Comparison of ENCODE assay signal across 11 mouse cellular contexts in the genomic region with DNA sequence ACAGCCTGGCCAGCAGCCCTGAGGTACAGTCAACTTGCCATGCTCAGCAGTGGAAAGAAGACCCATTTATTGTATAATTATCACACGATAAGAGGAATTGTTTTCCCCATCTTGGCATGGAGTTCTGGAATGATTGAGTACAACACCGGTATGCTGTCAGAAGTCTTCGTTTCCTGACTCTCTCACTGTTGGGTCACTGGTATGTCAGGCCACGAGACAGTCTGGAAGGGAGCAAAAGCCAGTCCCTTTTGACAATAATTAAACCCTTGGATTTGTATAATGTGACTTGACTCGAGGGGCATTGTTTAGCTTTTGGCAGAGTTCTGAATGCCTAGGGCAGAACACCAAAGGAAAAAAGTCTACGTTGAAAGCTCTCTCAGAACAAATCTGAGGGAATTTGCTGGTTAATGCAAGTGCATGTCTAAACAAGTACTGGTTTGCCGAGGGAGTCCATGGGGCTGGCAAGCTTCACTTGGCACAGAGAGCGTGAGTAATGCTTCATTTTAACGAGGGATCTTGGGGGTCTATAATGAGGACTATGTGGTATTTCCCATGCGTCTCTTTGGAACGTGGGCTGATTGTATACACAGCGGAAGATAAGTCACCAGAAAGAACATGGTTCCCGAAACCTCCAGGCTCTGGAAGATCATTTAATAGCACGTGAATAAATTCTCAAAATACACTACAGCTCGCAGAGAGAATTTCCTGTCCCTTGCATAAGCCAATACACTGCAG.
DNase-seq lines count a peak whose midpoint lies in the region; ATAC-seq and TF ChIP-seq lines count a peak whose summit lies in the region.
"Had no signal": no experiment of that assay in that cellular context is flagged by ENCODE, and none has a peak within 500 bp of the region (broad histone marks: within the 10 kb centered on the region; RNA-seq: fewer than 3 reads in every experiment).

No protein-coding gene starts in this region.

- no peak for DNase-seq in gastrocnemius, adult 2 months
- no peak for DNase-seq in gastrocnemius, adult 18-20 months (ENCODE audit: low spot score)
- DNase-seq in lung, postnatal 4 days, result peak; percentile 15 to 36
- DNase-seq in lung, postnatal 25 days (ENCODE audit: low spot score), result no peak
- DNase-seq in kidney, adult 9 months, result peak; percentile 67
- DNase-seq in embryo, embryonic 9.5 days (ENCODE audit: extremely low spot score), result no peak
- DNase-seq in layer of hippocampus, adult 9-10 months (ENCODE audit: low spot score), result no peak
- DNase-seq: heart, postnatal 14 days had no signal

- WGBS in stomach, embryonic 16.5 days, result 34% methylated on average over 15 of the region's 15 CpGs

- peak; percentile 76 for ATAC-seq in stomach, embryonic 16.5 days (ENCODE audit: insufficient read depth, low FRiP score)
- ATAC-seq: CD4-positive, CD25-positive, alpha-beta regulatory T cell, adult 4 months had no signal

- no peaks in the 10 kb centered on the region for H3K9me3 ChIP-seq in stomach, embryonic 16.5 days (replicated peaks; ENCODE audit: control insufficient read depth, low read length)
- H3K9me3 ChIP-seq: limb, embryonic 12.5 days had no signal

- H3K27me3 ChIP-seq in stomach, embryonic 16.5 days (ENCODE audit: control insufficient read depth, insufficient read depth, low read length), result no peaks in the 10 kb centered on the region

- peak overlapping the region; percentile 21; the same call in 1 of the 2 replicates for H3K27ac ChIP-seq in gastrocnemius, adult 2 months
- no peak overlapping the region for H3K27ac ChIP-seq in stomach, embryonic 16.5 days (ENCODE audit: low read length)
- H3K27ac ChIP-seq: limb, embryonic 12.5 days had no signal

- no peak overlapping the region for H3K4me2 ChIP-seq in stomach, embryonic 16.5 days (ENCODE audit: low read depth, low read length)
- H3K4me2 ChIP-seq: limb, embryonic 12.5 days had no signal

- no peaks in the 10 kb centered on the region for H3K4me1 ChIP-seq in stomach, embryonic 16.5 days (ENCODE audit: control insufficient read depth, insufficient read depth, low read length)

- intact Hi-C loops in gastrocnemius, adult 2 months (cut with DNase I), result no loop called here

- H3K9ac ChIP-seq in stomach, embryonic 16.5 days (ENCODE audit: low read length), result no peak overlapping the region
- H3K9ac ChIP-seq: limb, embryonic 12.5 days had no signal

- no peaks in the 10 kb centered on the region for H3K36me3 ChIP-seq in stomach, embryonic 16.5 days (ENCODE audit: control insufficient read depth, insufficient read depth, low read length)
- H3K36me3 ChIP-seq: limb, embryonic 12.5 days had no signal

- TF ChIP-seq CTCF in gastrocnemius, adult 2 months (IDR thresholded peaks at IDR 0.05), result no peak

- no peak overlapping the region for H3K4me3 ChIP-seq in gastrocnemius, adult 2 months
- H3K4me3 ChIP-seq in stomach, embryonic 16.5 days (replicated peaks; ENCODE audit: low read length), result no peak overlapping the region
- H3K4me3 ChIP-seq: limb, embryonic 12.5 days had no signal

Comparison
In these comparisons a context has a peak if more than half of its experiments do, and no peak if none do; other contexts are left out.
1. DNase-seq: peak in lung, postnatal 4 days (2 of 2) and kidney, adult 9 months (single experiment); none in gastrocnemius, adult 2 months (single experiment), gastrocnemius, adult 18-20 months (single experiment), lung, postnatal 25 days (single experiment), embryo, embryonic 9.5 days (single experiment) and layer of hippocampus, adult 9-10 months (single experiment).